30 mouse cellular contexts compared by ENCODE assay signal in the genomic region with DNA sequence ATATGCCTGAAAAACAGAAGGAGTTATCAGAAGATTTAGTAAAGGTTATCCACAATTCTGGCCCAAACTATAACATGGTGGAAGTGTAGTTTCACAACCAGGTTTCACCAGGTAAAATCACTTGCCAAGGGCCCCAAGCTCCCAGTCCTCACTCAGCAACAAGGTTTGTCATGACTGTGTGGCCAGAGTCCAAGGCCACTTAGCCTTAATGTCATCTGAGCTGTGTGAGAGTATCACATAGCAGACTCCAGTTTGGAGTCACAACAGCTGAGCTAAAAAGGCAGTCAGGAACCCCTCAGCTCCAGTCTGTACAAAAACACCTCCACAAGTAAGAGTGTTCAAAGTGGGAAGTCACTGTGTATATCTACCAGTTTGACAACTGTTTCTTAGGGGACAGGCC.
DNase-seq lines count a peak whose midpoint lies in the region; ATAC-seq and TF ChIP-seq lines count a peak whose summit lies in the region.
"Had no signal": no experiment of that assay in that cellular context is flagged by ENCODE, and none has a peak within 500 bp of the region (broad histone marks: within the 10 kb centered on the region; RNA-seq: fewer than 3 reads in every experiment).

No protein-coding gene starts in this region.

- no peak overlapping the region for H3K27ac ChIP-seq in lung, postnatal 0 days (ENCODE audit: low read length)
- H3K27ac ChIP-seq: embryonic facial prominence, embryonic 13.5 days; hindbrain, embryonic 12.5 days; kidney, postnatal 0 days; liver, embryonic 12.5 days; macrophage; midbrain, embryonic 13.5 days had no signal

- H3K4me1 ChIP-seq in lung, postnatal 0 days (ENCODE audit: insufficient read depth, low read depth, low read length), result no peaks in the 10 kb centered on the region
- H3K4me1 ChIP-seq: embryonic facial prominence, embryonic 13.5 days; hindbrain, embryonic 12.5 days; liver, embryonic 12.5 days; midbrain, embryonic 13.5 days had no signal

- H3K27me3 ChIP-seq in lung, postnatal 0 days (replicated peaks; ENCODE audit: insufficient read depth, low read length), result no peaks in the 10 kb centered on the region
- H3K27me3 ChIP-seq: CH12.LX; embryonic facial prominence, embryonic 13.5 days; hindbrain, embryonic 12.5 days; liver, embryonic 12.5 days; midbrain, embryonic 13.5 days had no signal

- DNase-seq in adrenal gland, adult (ENCODE audit: inconsistent age in 2 of 2, low spot score in 1 of 2), result peak; percentile 22 to 65
- DNase-seq in adrenal gland, postnatal 4 days (ENCODE audit: low spot score in 2 of 2), result no peak
- peak; percentile 92 for DNase-seq in heart, adult 11 months
- no peak for DNase-seq in heart, postnatal 25 days (ENCODE audit: low spot score)
- DNase-seq in adrenal gland, postnatal 25 days, result peak; percentile 6
- peak; percentile 71 to 74 for DNase-seq in heart, postnatal 10 days
- no peak for DNase-seq in urinary bladder, postnatal 4 days (ENCODE audit: low spot score in 2 of 2)
- DNase-seq in lung, postnatal 0 days (ENCODE audit: low spot score), result no peak
- DNase-seq: cerebellum, adult 11-12 months; cerebellum, adult 9-11 months; embryo, embryonic 11 days; gastrocnemius, postnatal 36 days; kidney, adult 8-10 months; kidney, postnatal 4 days; left cerebral cortex, postnatal 4 days; liver, postnatal 0 days; right cerebral cortex, adult 18-20 months; spleen, adult 18-20 months; thymus, postnatal 14 days had no signal

- no peak for TF ChIP-seq CTCF in lung, postnatal 0 days (IDR thresholded peaks at IDR 0.05)

- no peaks in the 10 kb centered on the region for H3K36me3 ChIP-seq in lung, postnatal 0 days (ENCODE audit: insufficient read depth, low read length)
- H3K36me3 ChIP-seq: embryonic facial prominence, embryonic 13.5 days; hindbrain, embryonic 12.5 days; liver, embryonic 12.5 days; midbrain, embryonic 13.5 days had no signal

- H3K4me3 ChIP-seq in lung, postnatal 0 days (ENCODE audit: low read depth, low read length), result no peak overlapping the region
- H3K4me3 ChIP-seq: embryonic facial prominence, embryonic 13.5 days; erythroblast, embryonic 14.5 days; hindbrain, embryonic 12.5 days; liver, embryonic 12.5 days; midbrain, embryonic 13.5 days had no signal

- H3K4me2 ChIP-seq in lung, postnatal 0 days (replicated peaks; ENCODE audit: low read depth, low read length), result no peak overlapping the region
- H3K4me2 ChIP-seq: embryonic facial prominence, embryonic 13.5 days; hindbrain, embryonic 12.5 days; liver, embryonic 12.5 days; midbrain, embryonic 13.5 days had no signal

- no peaks in the 10 kb centered on the region for H3K9me3 ChIP-seq in lung, postnatal 0 days (ENCODE audit: low read length)
- H3K9me3 ChIP-seq: embryonic facial prominence, embryonic 13.5 days; hindbrain, embryonic 12.5 days; liver, embryonic 12.5 days; midbrain, embryonic 13.5 days had no signal

- no peak overlapping the region for H3K9ac ChIP-seq in lung, postnatal 0 days (replicated peaks; ENCODE audit: low read depth)
- H3K9ac ChIP-seq: embryonic facial prominence, embryonic 13.5 days; hindbrain, embryonic 12.5 days; liver, embryonic 12.5 days; liver, postnatal 0 days; midbrain, embryonic 13.5 days had no signal

- ATAC-seq in lung, postnatal 0 days, result no peak
- ATAC-seq: activated CD4-positive, CD25-positive, alpha-beta regulatory T cell, adult 4 months; forebrain, embryonic 16.5 days; intestine, embryonic 16.5 days; liver, embryonic 12.5 days; liver, postnatal 0 days; midbrain, embryonic 13.5 days had no signal

- intact Hi-C loops in heart, postnatal 25 days (cut with DNase I), result no loop called here
- intact Hi-C loops in heart, postnatal 10 days (cut with DNase I), result no loop called here

- no peak for TF ChIP-seq EP300 in lung, postnatal 0 days (IDR thresholded peaks at IDR 0.05)

Comparison
In these comparisons a context has a peak if more than half of its experiments do, and no peak if none do; other contexts are left out.
1. DNase-seq: peak in adrenal gland, adult (2 of 2), heart, adult 11 months (single experiment), adrenal gland, postnatal 25 days (single experiment) and heart, postnatal 10 days (2 of 2); none in adrenal gland, postnatal 4 days (0 of 2), heart, postnatal 25 days (single experiment), urinary bladder, postnatal 4 days (0 of 2) and lung, postnatal 0 days (single experiment).